Comparison of ENCODE assay signal across 13 mouse cellular contexts in the genomic region with DNA sequence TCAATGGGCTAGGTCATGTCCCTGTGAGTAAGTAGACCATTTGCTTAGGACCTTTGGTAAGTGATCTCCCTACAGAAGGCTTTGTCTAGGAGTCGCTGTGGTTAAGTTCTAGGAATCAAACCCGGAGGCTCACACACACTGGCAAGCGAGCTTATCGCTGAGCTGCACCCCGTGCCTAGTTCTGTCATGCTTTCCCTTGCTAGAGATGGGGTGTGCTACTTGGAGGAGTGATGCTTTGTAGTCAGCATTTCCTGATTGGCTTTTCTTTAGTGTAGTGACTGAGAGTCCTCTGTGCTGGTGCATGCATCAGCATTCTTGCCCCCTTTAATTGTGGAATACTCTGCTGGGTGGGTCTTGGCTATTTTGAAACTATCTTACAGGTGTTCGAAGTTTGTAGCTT. TPM values are rescaled to one million over a fixed set of nuclear protein-coding genes. Genes with fewer than 3 reads are reported as not detected.
DNase-seq lines count a peak whose midpoint lies in the region; ATAC-seq and TF ChIP-seq lines count a peak whose summit lies in the region.
"Had no signal": no experiment of that assay in that cellular context is flagged by ENCODE, and none has a peak within 500 bp of the region (broad histone marks: within the 10 kb centered on the region; RNA-seq: fewer than 3 reads in every experiment).

No protein-coding gene starts in this region.

- DNase-seq in heart, adult 2 months: no peak
- DNase-seq in MEL (ENCODE audit: low read depth, low spot score): peak; percentile 94
- DNase-seq in liver: peak; percentile 88
- DNase-seq in spleen, adult 2 months (ENCODE audit: low read depth in 1 of 2, low spot score in 2 of 2): no peak
- no peak for DNase-seq in gastrocnemius, postnatal 36 days
- DNase-seq in limb, embryonic 10.5 days (ENCODE audit: low spot score): no peak
- DNase-seq in left cerebral cortex, adult 11 months (ENCODE audit: low spot score): no peak
- DNase-seq: midbrain, embryonic 14.5 days had no signal

- H3K27me3 ChIP-seq in heart, embryonic 11.5 days (ENCODE audit: control insufficient read depth, insufficient read depth, low read length): no peaks in the 10 kb centered on the region
- H3K27me3 ChIP-seq in heart, adult 2 months (ENCODE audit: control insufficient read depth, insufficient read depth, low read length): no peaks in the 10 kb centered on the region
- H3K27me3 ChIP-seq in MEL (ENCODE audit: control insufficient read depth in 1 of 2, insufficient read depth in 2 of 2, low read length in 2 of 2): no peaks in the 10 kb centered on the region
- no peaks in the 10 kb centered on the region for H3K27me3 ChIP-seq in spleen, adult 2 months (ENCODE audit: control insufficient read depth, insufficient read depth, low read length)
- no peaks in the 10 kb centered on the region for H3K27me3 ChIP-seq in limb, embryonic 10.5 days (ENCODE audit: low read depth, poor library complexity, severe bottlenecking)
- H3K27me3 ChIP-seq: limb, embryonic 13.5 days had no signal

- H3K9me3 ChIP-seq in heart, embryonic 11.5 days (replicated peaks; ENCODE audit: control insufficient read depth, low read length): no peaks in the 10 kb centered on the region
- H3K9me3 ChIP-seq in MEL (replicated peaks; ENCODE audit: insufficient read depth, low read length): no peaks in the 10 kb centered on the region
- no peaks in the 10 kb centered on the region for H3K9me3 ChIP-seq in limb, embryonic 10.5 days (replicated peaks)
- H3K9me3 ChIP-seq: limb, embryonic 13.5 days had no signal

- no peak overlapping the region for H3K9ac ChIP-seq in heart, embryonic 11.5 days (ENCODE audit: low read depth, low read length)
- no peak overlapping the region for H3K9ac ChIP-seq in heart, adult 2 months (ENCODE audit: low read depth, low read length)
- no peak overlapping the region for H3K9ac ChIP-seq in MEL (ENCODE audit: control insufficient read depth, low read depth, low read length, poor library complexity, severe bottlenecking)
- H3K9ac ChIP-seq: limb, embryonic 13.5 days had no signal

- peak overlapping the region; percentile 50; the same call in 1 of the 2 replicates for H3K27ac ChIP-seq in heart, embryonic 11.5 days (ENCODE audit: low read depth, low read length)
- no peak overlapping the region for H3K27ac ChIP-seq in heart, adult 2 months
- H3K27ac ChIP-seq in MEL (ENCODE audit: control insufficient read depth, low read depth, low read length): peak overlapping the region; percentile 28; the same call in 1 of the 2 replicates
- H3K27ac ChIP-seq in spleen, adult 2 months (ENCODE audit: insufficient read depth, low read length): peak overlapping the region; percentile 20; the same call in 1 of the 2 replicates
- H3K27ac ChIP-seq in limb, embryonic 10.5 days: no peak overlapping the region
- H3K27ac ChIP-seq: limb, embryonic 13.5 days had no signal

- intact Hi-C loops in heart, adult 2 months (cut with DNase I): no loop called here
- intact Hi-C loops in gastrocnemius, postnatal 36 days (cut with DNase I): no loop called here

- no peak for TF ChIP-seq EP300 in heart, adult 2 months (IDR thresholded peaks at IDR 0.05; ENCODE audit: insufficient read depth, low read depth, low read length)
- TF ChIP-seq EP300 in MEL (IDR thresholded peaks at IDR 0.05; ENCODE audit: low read depth in 1 of 2, low read length in 2 of 2): peak; percentile 69 to 77

- peak; percentile 84 for ATAC-seq in heart, embryonic 11.5 days (replicated peaks; ENCODE audit: insufficient number of reproducible peaks, low FRiP score, low TSS enrichment)

- TF ChIP-seq RAD21 in MEL (IDR thresholded peaks at IDR 0.05; ENCODE audit: low read depth, low read length): no peak

- no peak for TF ChIP-seq CTCF in heart, adult 2 months (IDR thresholded peaks at IDR 0.05)
- TF ChIP-seq CTCF in MEL (IDR thresholded peaks at IDR 0.05 in 2 of 3, conservative IDR thresholded peaks at IDR 0.05 in 1 of 3; ENCODE audit: control insufficient read depth in 1 of 3, insufficient read depth in 1 of 3, low read depth in 2 of 3, low read length in 3 of 3, poor library complexity in 1 of 3, severe bottlenecking in 1 of 3): peak in 1 of 3 experiments; percentile 19; a peak in 2 of 6 replicates
- TF ChIP-seq CTCF in spleen, adult 2 months (IDR thresholded peaks at IDR 0.05; ENCODE audit: extremely low read depth, insufficient read depth, insufficient read length, insufficient replicate concordance): no peak

- H3K36me3 ChIP-seq in heart, embryonic 11.5 days (ENCODE audit: control insufficient read depth, insufficient read depth, low read length): no peaks in the 10 kb centered on the region
- no peaks in the 10 kb centered on the region; the same call in 1 of the 2 replicates for H3K36me3 ChIP-seq in heart, adult 2 months (ENCODE audit: control insufficient read depth, insufficient read depth, low read length)
- H3K36me3 ChIP-seq in MEL (ENCODE audit: control insufficient read depth in 1 of 2, insufficient read depth in 2 of 2, low read length in 2 of 2): peaks cover 0 to 52% of the 10 kb centered on the region in 2 experiments; a peak in 3 of 4 replicates
- no peaks in the 10 kb centered on the region for H3K36me3 ChIP-seq in spleen, adult 2 months (ENCODE audit: control insufficient read depth, insufficient read depth, low read length)
- no peaks in the 10 kb centered on the region for H3K36me3 ChIP-seq in limb, embryonic 10.5 days
- H3K36me3 ChIP-seq: limb, embryonic 13.5 days had no signal

- TF ChIP-seq POLR2A in heart, adult 2 months (IDR thresholded peaks at IDR 0.05; ENCODE audit: insufficient read depth, low read depth, low read length): no peak
- TF ChIP-seq POLR2A in MEL (IDR thresholded peaks at IDR 0.05; ENCODE audit: control insufficient read depth in 1 of 2, insufficient read depth in 1 of 2, low read depth in 1 of 2, low read length in 2 of 2, poor library complexity in 1 of 2): no peak
- TF ChIP-seq POLR2A in spleen, adult 2 months (IDR thresholded peaks at IDR 0.05; ENCODE audit: low read depth, low read length): no peak

- 0 out of 2 replicates have a peak, but pooled peaks cover 3% of the 10 kb centered on the region for H3K4me1 ChIP-seq in heart, embryonic 11.5 days (ENCODE audit: control insufficient read depth, insufficient read depth, low read length)
- H3K4me1 ChIP-seq in heart, adult 2 months (ENCODE audit: control insufficient read depth, insufficient read depth, low read length): no peaks in the 10 kb centered on the region
- peaks cover 32 to 36% of the 10 kb centered on the region in 2 experiments for H3K4me1 ChIP-seq in MEL (ENCODE audit: control insufficient read depth in 1 of 2, insufficient read depth in 2 of 2, low read length in 2 of 2)
- peaks cover 6% of the 10 kb centered on the region; the same call in 1 of the 2 replicates for H3K4me1 ChIP-seq in spleen, adult 2 months (ENCODE audit: control insufficient read depth, insufficient read depth, insufficient read length)
- H3K4me1 ChIP-seq in limb, embryonic 10.5 days: no peaks in the 10 kb centered on the region

- H3K4me3 ChIP-seq in heart, embryonic 11.5 days (ENCODE audit: low read depth, low read length): no peak overlapping the region
- H3K4me3 ChIP-seq in heart, adult 2 months: no peak overlapping the region
- H3K4me3 ChIP-seq in MEL (ENCODE audit: control insufficient read depth in 1 of 2, insufficient read depth in 1 of 2, low read depth in 2 of 2, low read length in 2 of 2): no peak overlapping the region
- no peak overlapping the region for H3K4me3 ChIP-seq in spleen, adult 2 months (ENCODE audit: extremely low read depth, insufficient read depth, insufficient read length)
- no peak overlapping the region for H3K4me3 ChIP-seq in limb, embryonic 10.5 days
- H3K4me3 ChIP-seq: limb, embryonic 13.5 days had no signal

- H3K79me2 ChIP-seq in heart, adult 2 months (replicated peaks; ENCODE audit: control insufficient read depth, insufficient read depth, low read length): peaks cover 7% of the 10 kb centered on the region
- H3K79me2 ChIP-seq in MEL (ENCODE audit: control insufficient read depth, insufficient read depth, low read length, poor library complexity): peaks cover 72% of the 10 kb centered on the region

- H3K4me2 ChIP-seq in heart, embryonic 11.5 days: no peak overlapping the region
- H3K4me2 ChIP-seq: limb, embryonic 13.5 days had no signal

- 62% methylated on average over 6 of the region's 6 CpGs for WGBS in heart, embryonic 11.5 days (ENCODE audit: insufficient replicate concordance)
- 65% methylated on average over 6 of the region's 6 CpGs for WGBS in heart, adult 2 months
- WGBS in spleen, adult 2 months: 47% methylated on average over 6 of the region's 6 CpGs
- WGBS in limb, embryonic 10.5 days: 82% methylated on average over 6 of the region's 6 CpGs

RNA-seq across cellular contexts. Expression of a gene that starts 13.8 kb away (rescaled TPM):
- 24.6 and 27.2 TPM in 2 replicates for polyA plus RNA-seq in heart, embryonic 11.5 days (2014; fragmentation: Nextera tagmentation; extraction: Ambion mirVana)
- 10 to 100 TPM; 47.6 to 54.0 TPM for total RNA-seq in heart, adult 2 months (2021)
- polyA plus RNA-seq in heart, adult 2 months (2012; rRNA removed): 8.6 and 20.0 TPM in 2 replicates
- total RNA-seq in MEL (2012; rRNA removed): 24.2 and 30.3 TPM in 2 replicates
- 100 to 1,000 TPM in 1 of 2 experiments, 10 to 100 TPM in 1; 67.2 to 186 TPM for polyA plus RNA-seq in MEL (2012; ENCODE audit: insufficient read depth in 1 of 2, insufficient read length in 2 of 2, low read depth in 1 of 2, low replicate concordance in 2 of 2, missing spikeins in 1 of 2)
- polyA plus RNA-seq in spleen, adult 2 months (2012; rRNA removed): 2.2 and 4.0 TPM in 2 replicates
- 10 to 100 TPM; 31.1 to 36.5 TPM for total RNA-seq in gastrocnemius, postnatal 36 days (2021)
- 24.5 and 27.2 TPM in 2 replicates for polyA plus RNA-seq in limb, embryonic 10.5 days (2016; fragmentation: Nextera tagmentation; extraction: Ambion mirVana)

RNA-seq across cellular contexts. Expression of a gene that starts 14.0 kb away (rescaled TPM):
- polyA plus RNA-seq in heart, embryonic 11.5 days (2014; fragmentation: Nextera tagmentation; extraction: Ambion mirVana): 120 and 126 TPM in 2 replicates
- total RNA-seq in heart, adult 2 months (2021): 10 to 100 TPM; 52.6 to 53.7 TPM
- 7.7 and 16.7 TPM in 2 replicates for polyA plus RNA-seq in heart, adult 2 months (2012; rRNA removed)
- total RNA-seq in MEL (2012; rRNA removed): 59.5 and 65.5 TPM in 2 replicates
- 100 to 1,000 TPM in 1 of 2 experiments, 10 to 100 TPM in 1; 74.6 to 102 TPM for polyA plus RNA-seq in MEL (2012; ENCODE audit: insufficient read depth in 1 of 2, insufficient read length in 2 of 2, low read depth in 1 of 2, low replicate concordance in 2 of 2, missing spikeins in 1 of 2)
- 4.6 and 4.9 TPM in 2 replicates for polyA plus RNA-seq in spleen, adult 2 months (2012; rRNA removed)
- 10 to 100 TPM; 27.0 to 31.0 TPM for total RNA-seq in gastrocnemius, postnatal 36 days (2021)
- 130 and 135 TPM in 2 replicates for polyA plus RNA-seq in limb, embryonic 10.5 days (2016; fragmentation: Nextera tagmentation; extraction: Ambion mirVana)

RNA-seq across cellular contexts. Expression of a gene that starts 54.1 kb away (rescaled TPM):
- polyA plus RNA-seq in heart, embryonic 11.5 days (2014; fragmentation: Nextera tagmentation; extraction: Ambion mirVana): not detected in 2 replicates
- total RNA-seq in heart, adult 2 months (2021): not detected
- not detected in 2 replicates for polyA plus RNA-seq in heart, adult 2 months (2012; rRNA removed)
- total RNA-seq in MEL (2012; rRNA removed): not detected in 2 replicates
- polyA plus RNA-seq in MEL (2012; ENCODE audit: insufficient read depth in 1 of 2, insufficient read length in 2 of 2, low read depth in 1 of 2, low replicate concordance in 2 of 2, missing spikeins in 1 of 2): not detected
- not detected in 2 replicates for polyA plus RNA-seq in spleen, adult 2 months (2012; rRNA removed)
- not detected for total RNA-seq in gastrocnemius, postnatal 36 days (2021)
- polyA plus RNA-seq in limb, embryonic 10.5 days (2016; fragmentation: Nextera tagmentation; extraction: Ambion mirVana): not detected in 2 replicates
- polyA plus RNA-seq: heart, postnatal 0 days; kidney, adult 2 months; limb, embryonic 13.5 days; midbrain, embryonic 14.5 days; neural tube, embryonic 14.5 days had no signal

Comparison
In these comparisons a context has a peak if more than half of its experiments do, and no peak if none do; other contexts are left out.
1. H3K27ac ChIP-seq: peak in heart, embryonic 11.5 days (single experiment), MEL (single experiment) and spleen, adult 2 months (single experiment); none in heart, adult 2 months (single experiment) and limb, embryonic 10.5 days (single experiment).
2. DNase-seq: peak in MEL (single experiment) and liver (single experiment); none in heart, adult 2 months (0 of 2), spleen, adult 2 months (0 of 2), gastrocnemius, postnatal 36 days (0 of 2), limb, embryonic 10.5 days (single experiment) and left cerebral cortex, adult 11 months (single experiment).